ENCODE assay signal across 17 mouse cellular contexts in genomic region chr11:87175031-87175430, GRCm38 (mm10). TPM values are rescaled to one million over a fixed set of nuclear protein-coding genes. Genes with fewer than 3 reads are reported as not detected.
DNase-seq lines count a peak whose midpoint lies in the region; TF ChIP-seq lines count a peak whose summit lies in the region.
"Had no signal": no experiment of that assay in that cellular context is flagged by ENCODE, and none has a peak within 500 bp of the region (broad histone marks: within the 10 kb centered on the region; RNA-seq: fewer than 3 reads in every experiment).

No protein-coding gene starts in this region.

- TF ChIP-seq CTCF in MEL (IDR thresholded peaks at IDR 0.05 in 2 of 3, conservative IDR thresholded peaks at IDR 0.05 in 1 of 3; ENCODE audit: control insufficient read depth in 1 of 3, insufficient read depth in 1 of 3, low read depth in 2 of 3, low read length in 3 of 3, poor library complexity in 1 of 3, severe bottlenecking in 1 of 3): no peak

- no peaks in the 10 kb centered on the region for H3K27me3 ChIP-seq in MEL (ENCODE audit: control insufficient read depth in 1 of 2, insufficient read depth in 2 of 2, low read length in 2 of 2)
- H3K27me3 ChIP-seq: CH12.LX, Patski had no signal

- H3K27ac ChIP-seq in MEL (ENCODE audit: control insufficient read depth, low read depth, low read length): no peak overlapping the region

- TF ChIP-seq EP300 in MEL (IDR thresholded peaks at IDR 0.05; ENCODE audit: low read depth in 1 of 2, low read length in 2 of 2): peak; percentile 53 to 73; a peak in 2 of 4 replicates

- no peaks in the 10 kb centered on the region for H3K79me2 ChIP-seq in MEL (ENCODE audit: control insufficient read depth, insufficient read depth, low read length, poor library complexity)

- no peak for TF ChIP-seq RAD21 in MEL (IDR thresholded peaks at IDR 0.05; ENCODE audit: low read depth, low read length)

- H3K9me3 ChIP-seq in MEL (replicated peaks; ENCODE audit: insufficient read depth, low read length): no peaks in the 10 kb centered on the region
- H3K9me3 ChIP-seq: G1E had no signal

- H3K36me3 ChIP-seq in MEL (ENCODE audit: control insufficient read depth in 1 of 2, insufficient read depth in 2 of 2, low read length in 2 of 2): peaks cover 2 to 22% of the 10 kb centered on the region in 2 experiments

- peaks cover 3 to 30% of the 10 kb centered on the region in 2 experiments; a peak in 3 of 4 replicates for H3K4me1 ChIP-seq in MEL (ENCODE audit: control insufficient read depth in 1 of 2, insufficient read depth in 2 of 2, low read length in 2 of 2)

- no peak overlapping the region for H3K4me3 ChIP-seq in MEL (ENCODE audit: control insufficient read depth in 1 of 2, insufficient read depth in 1 of 2, low read depth in 2 of 2, low read length in 2 of 2)

- no peak overlapping the region for H3K9ac ChIP-seq in MEL (ENCODE audit: control insufficient read depth, low read depth, low read length, poor library complexity, severe bottlenecking)

- no peak for TF ChIP-seq POLR2A in MEL (IDR thresholded peaks at IDR 0.05; ENCODE audit: control insufficient read depth in 1 of 2, insufficient read depth in 1 of 2, low read depth in 1 of 2, low read length in 2 of 2, poor library complexity in 1 of 2)

- no peak for DNase-seq in MEL (ENCODE audit: low read depth, low spot score)
- DNase-seq in kidney, postnatal 25 days: no peak
- DNase-seq: adrenal gland, adult 2 months; adrenal gland, adult 8-10 months; adrenal gland, postnatal 10 days; adrenal gland, postnatal 14 days; adrenal gland, postnatal 25 days; adrenal gland, postnatal 36 days; B cell, adult 2 months; cerebellum, adult 11 months; cerebellum, adult 11-12 months; cerebellum, adult 18-20 months; cerebellum, adult 2 months; cerebellum, adult 8-10 months had no signal

TF ChIP-seq in MEL, 35 proteins besides CTCF, POLR2A, EP300 and RAD21:
- TF ChIP-seq SIN3A (IDR thresholded peaks at IDR 0.05; ENCODE audit: low read length): no peak
- TF ChIP-seq ETS1 (IDR thresholded peaks at IDR 0.05; ENCODE audit: low read depth, low read length): 0 out of 2 replicates have a peak, but pooled peaks have one; percentile 9
- no peak for TF ChIP-seq CHD1 (IDR thresholded peaks at IDR 0.05; ENCODE audit: low read depth, low read length)
- TF ChIP-seq MYB (IDR thresholded peaks at IDR 0.05; ENCODE audit: low read depth, low read length): no peak
- TF ChIP-seq USF1 (IDR thresholded peaks at IDR 0.05; ENCODE audit: low read depth, low read length): no peak
- peak; percentile 39; the same call in 1 of the 2 replicates for TF ChIP-seq GATA1 (IDR thresholded peaks at IDR 0.05; ENCODE audit: low read depth, low read length)
- TF ChIP-seq CHD2 (IDR thresholded peaks at IDR 0.05; ENCODE audit: low read length): no peak
- TF ChIP-seq KAT2A (conservative IDR thresholded peaks at IDR 0.05; ENCODE audit: low read depth, low read length): no peak
- TF ChIP-seq ZC3H11A (IDR thresholded peaks at IDR 0.05; ENCODE audit: low read depth, low read length): no peak
- TF ChIP-seq MXI1 (IDR thresholded peaks at IDR 0.05; ENCODE audit: low read depth, low read length): no peak
- no peak for TF ChIP-seq RCOR1 (IDR thresholded peaks at IDR 0.05; ENCODE audit: low read depth, low read length)
- 0 out of 2 replicates have a peak, but pooled peaks have one; percentile 31 for TF ChIP-seq ZNF384 (IDR thresholded peaks at IDR 0.05; ENCODE audit: low read depth, low read length)
- TF ChIP-seq TAL1 (IDR thresholded peaks at IDR 0.05; ENCODE audit: low read length): no peak

RNA-seq across cellular contexts. Expression of gene Trim37, which starts 48.2 kb away (rescaled TPM):
- total RNA-seq in MEL (2012; rRNA removed): 39.3 and 48.9 TPM in 2 replicates
- polyA plus RNA-seq in MEL (2012; ENCODE audit: insufficient read depth in 1 of 2, insufficient read length in 2 of 2, low read depth in 1 of 2, low replicate concordance in 2 of 2, missing spikeins in 1 of 2): 10 to 100 TPM in 1 of 2 experiments, not detected in 1; 52.1 TPM
